Mouse (Mus musculus) E14TG2a.4 (cell line): ENCODE results near the gene Cacng1.

Experiments used
- CTCF ChIP-seq: conservative IDR thresholded peaks from 2 replicates; pipeline ENCODE4 v1.5.1; 2014; ENCODE audit warnings: low read length
- POU5F1 ChIP-seq: IDR thresholded peaks from 2 replicates; pipeline ENCODE4 v1.6.1; 2014; ENCODE audit warnings: low read length, borderline replicate concordance

- TF ChIP-seq CTCF (no peak), POU5F1 (no peak)
Measured at GRCm38 (mm10) chr11:107710379-107710778, 5.9 kb downstream of the Cacng1 start.
